Mouse (Mus musculus): ENCODE data around the gene Clec11a.

DNA sequence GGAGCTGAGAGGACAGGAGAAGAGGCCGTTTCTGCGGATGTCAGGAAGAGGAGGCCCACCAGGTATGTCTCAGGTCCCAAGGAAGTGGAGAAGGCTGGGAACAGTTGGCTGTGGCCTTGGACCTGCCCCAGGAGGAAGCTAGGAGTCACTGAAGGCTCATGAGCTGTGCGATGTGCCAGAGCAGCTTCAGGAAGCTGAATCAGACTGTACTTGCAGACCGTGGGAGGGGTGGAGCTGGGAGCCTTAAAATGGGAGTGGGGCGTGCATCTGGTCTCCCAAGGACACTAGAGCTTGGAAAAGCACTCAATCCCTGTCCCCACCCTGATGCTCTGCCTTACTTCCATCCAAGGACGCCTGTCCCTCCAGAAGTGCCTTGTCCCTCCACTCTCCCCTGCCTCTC is 19.9 kb upstream of the Clec11a start:
- TF ChIP-seq POLR2A (IDR thresholded peaks at IDR 0.05; ENCODE audit: control insufficient read depth in 1 of 2, insufficient read depth in 1 of 2, low read depth in 1 of 2, low read length in 2 of 2, poor library complexity in 1 of 2) (no peak), KAT2A (conservative IDR thresholded peaks at IDR 0.05; ENCODE audit: low read depth, low read length) (no peak), CTCF (IDR thresholded peaks at IDR 0.05 in 2 of 3, conservative IDR thresholded peaks at IDR 0.05 in 1 of 3; ENCODE audit: control insufficient read depth in 1 of 3, insufficient read depth in 1 of 3, low read depth in 2 of 3, low read length in 3 of 3, poor library complexity in 1 of 3, severe bottlenecking in 1 of 3) (no peak), SIN3A (IDR thresholded peaks at IDR 0.05; ENCODE audit: low read length) (no peak), GABPA (IDR thresholded peaks at IDR 0.05; ENCODE audit: low read depth, low read length) (no peak), GATA1 (IDR thresholded peaks at IDR 0.05; ENCODE audit: low read depth, low read length) (no peak), RAD21 (IDR thresholded peaks at IDR 0.05; ENCODE audit: low read depth, low read length) (no peak)

Data from MEL (cell line).